Mouse (Mus musculus) ovary, postnatal 10 days (tissue): ENCODE results near the gene Lrrc10b.

Source experiments
- DNase-seq: peaks from one replicate; pipeline ENCODE4 v3.0.0; 2022; ENCODE audit warnings: low spot score

Gene Lrrc10b

GRCm38 (mm10) chr19:10444685-10445369 is 12.4 kb downstream of the Lrrc10b start:
- DNase-seq = no peak

GRCm38 (mm10) chr19:10437521-10437920 is 19.8 kb downstream of the Lrrc10b start:
- DNase-seq = no peak

- DNase-seq = no peak
These were observed 20.5 kb downstream of the Lrrc10b start for GRCm38 (mm10) chr19:10436726-10437125.

GRCm38 (mm10) chr19:10435908-10436307 is 21.4 kb downstream of the Lrrc10b start:
- no peak for DNase-seq

- no peak for DNase-seq
These were observed 22.3 kb downstream of the Lrrc10b start for GRCm38 (mm10) chr19:10434927-10435326.

- no peak for DNase-seq
These were observed 23.3 kb downstream of the Lrrc10b start for GRCm38 (mm10) chr19:10433879-10434540.

GRCm38 (mm10) chr19:10433225-10433624 is 24.0 kb downstream of the Lrrc10b start:
- no peak for DNase-seq

GRCm38 (mm10) chr19:10431841-10432240 is 25.4 kb downstream of the Lrrc10b start:
- DNase-seq = no peak

GRCm38 (mm10) chr19:10431410-10431809 is 25.9 kb downstream of the Lrrc10b start:
- DNase-seq = no peak

- DNase-seq = no peak
These were observed 27.9 kb downstream of the Lrrc10b start for GRCm38 (mm10) chr19:10429371-10429770.

GRCm38 (mm10) chr19:10427431-10427830 is 29.8 kb downstream of the Lrrc10b start:
- no peak for DNase-seq

GRCm38 (mm10) chr19:10426793-10427192 is 30.5 kb downstream of the Lrrc10b start:
- no peak for DNase-seq

GRCm38 (mm10) chr19:10426312-10426711 is 31.0 kb downstream of the Lrrc10b start:
- no peak for DNase-seq

- DNase-seq = no peak
These were observed 31.6 kb downstream of the Lrrc10b start for GRCm38 (mm10) chr19:10425484-10426270.

GRCm38 (mm10) chr19:10424751-10425150 is 32.5 kb downstream of the Lrrc10b start:
- no peak for DNase-seq

GRCm38 (mm10) chr19:10421986-10422976 is 35.0 kb downstream of the Lrrc10b start:
- no peak for DNase-seq

GRCm38 (mm10) chr19:10417436-10417835 is 39.8 kb downstream of the Lrrc10b start:
- DNase-seq = no peak

GRCm38 (mm10) chr19:10416889-10417288 is 40.4 kb downstream of the Lrrc10b start:
- DNase-seq = no peak

- no peak for DNase-seq
These were observed 41.8 kb downstream of the Lrrc10b start for GRCm38 (mm10) chr19:10415508-10415907.

- DNase-seq = no peak
These were observed 43.5 kb downstream of the Lrrc10b start for GRCm38 (mm10) chr19:10413701-10414242.
